Mouse (Mus musculus) heart, embryonic 10.5 days (tissue): ENCODE results near the gene Ifitm7. TPM values are rescaled to one million over a fixed set of nuclear protein-coding genes. Genes with fewer than 3 reads are reported as not detected.
A peak's percentile ranks its signal among the peaks of the same experiment; 100 is the strongest.

Experiments
- DNase-seq: peaks from one replicate; pipeline ENCODE4 v3.0.0-alpha.2; 2017; ENCODE audit warnings: low spot score
- H3K27ac ChIP-seq: fragments of 300-500 bp; sonication (generic); 2 replicates; pipeline ENCODE4 v1.5.1; 2016; ENCODE audit warnings: mild to moderate bottlenecking
- H3K27me3 ChIP-seq: fragments of 300-500 bp; sonication (generic); 2 replicates; pipeline ENCODE4 v1.6.1; 2016; ENCODE audit warnings: mild to moderate bottlenecking; ENCODE audit not compliant: poor library complexity, insufficient read depth, severe bottlenecking
- H3K36me3 ChIP-seq: fragments of 300-500 bp; sonication (generic); 2 replicates; pipeline ENCODE4 v1.6.1; 2016; ENCODE audit warnings: mild to moderate bottlenecking, moderate library complexity
- H3K4me1 ChIP-seq: fragments of 300-500 bp; sonication (generic); 2 replicates; pipeline ENCODE4 v1.6.1; 2016; ENCODE audit warnings: mild to moderate bottlenecking
- H3K4me3 ChIP-seq: fragments of 300-500 bp; sonication (generic); 2 replicates; pipeline ENCODE4 v1.5.1; 2016; ENCODE audit warnings: mild to moderate bottlenecking, moderate library complexity
- H3K9me3 ChIP-seq: fragments of 300-500 bp; sonication (generic); 2 replicates; pipeline ENCODE4 v1.6.1; 2016; ENCODE audit warnings: mild to moderate bottlenecking, moderate library complexity
- WGBS: fragments of 180-500 bp; shearing (Covaris S2); methylation state at CpG from one replicate; pipeline ENCODE4 v1.1.7; 2016; 5-methylcytosine and 5-hydroxymethylcytosine counted together
- polyA plus RNA-seq: library from polyadenylated mRNA; unstranded; fragments of >200 nt; fragmentation: Nextera tagmentation; extraction: Ambion mirVana; gene quantifications from 2 replicates; pipeline ENCODE4 v1.2.1, GENCODE M21; 2016

Ifitm7 gene
- polyA plus RNA-seq, 1 experiment from 2014 or later, result 0.21 TPM

- Histone ChIP-seq H3K36me3 (no peaks in the 10 kb centered on the region), H3K4me1 (no peaks in the 10 kb centered on the region), H3K27me3 (no peaks in the 10 kb centered on the region), H3K4me3 (no peak overlapping the region), H3K27ac (no peak overlapping the region), H3K9me3 (no peaks in the 10 kb centered on the region)
- DNase-seq, result no peak
- WGBS, result 27% methylated on average over 1 of the region's 1 CpGs
Measured at GRCm38 (mm10) chr16:13962053-13962452, 24.6 kb downstream of the Ifitm7 start.

- no peak for DNase-seq
- no peaks in the 10 kb centered on the region for H3K27me3 ChIP-seq
Measured at GRCm38 (mm10) chr16:13951245-13951644, 35.4 kb downstream of the Ifitm7 start.

GRCm38 (mm10) chr16:13946306-13946705 lies 40.4 kb downstream of the Ifitm7 start:
- peaks cover 13% of the 10 kb centered on the region for H3K27me3 ChIP-seq
- no peak for DNase-seq
- WGBS, result 91% methylated on average over 1 of the region's 1 CpGs

More at GRCm38 (mm10) chr16:13951245-13951644, 35.4 kb downstream of the Ifitm7 start:
- Histone ChIP-seq H3K4me3 (no peak overlapping the region), H3K27ac (no peak overlapping the region), H3K9me3 (no peaks in the 10 kb centered on the region), H3K36me3 (no peaks in the 10 kb centered on the region), H3K4me1 (no peaks in the 10 kb centered on the region)
- WGBS, result 76% methylated on average over 3 of the region's 3 CpGs

GRCm38 (mm10) chr16:13945153-13945552 lies 41.5 kb downstream of the Ifitm7 start:
- Histone ChIP-seq H3K4me3 (no peak overlapping the region), H3K27ac (no peak overlapping the region), H3K9me3 (no peaks in the 10 kb centered on the region), H3K4me1 (peaks cover 4% of the 10 kb centered on the region; the same call in 1 of the 2 replicates), H3K27me3 (peaks cover 24% of the 10 kb centered on the region), H3K36me3 (no peaks in the 10 kb centered on the region)
- WGBS, result 71% methylated on average over 4 of the region's 4 CpGs
- no peak for DNase-seq

More at GRCm38 (mm10) chr16:13946306-13946705, 40.4 kb downstream of the Ifitm7 start:
- Histone ChIP-seq H3K4me1 (no peaks in the 10 kb centered on the region), H3K27ac (no peak overlapping the region), H3K9me3 (no peaks in the 10 kb centered on the region), H3K4me3 (no peak overlapping the region), H3K36me3 (no peaks in the 10 kb centered on the region)

GRCm38 (mm10) chr16:13944752-13945151 lies 41.9 kb downstream of the Ifitm7 start:
- Histone ChIP-seq H3K9me3 (no peaks in the 10 kb centered on the region), H3K27ac (no peak overlapping the region), H3K4me3 (no peak overlapping the region), H3K27me3 (peaks cover 26% of the 10 kb centered on the region), H3K4me1 (peaks cover 4% of the 10 kb centered on the region; the same call in 1 of the 2 replicates), H3K36me3 (no peaks in the 10 kb centered on the region)
- WGBS, result 86% methylated on average over 5 of the region's 5 CpGs
- DNase-seq, result no peak

GRCm38 (mm10) chr16:13944178-13944577 lies 42.5 kb downstream of the Ifitm7 start:
- Histone ChIP-seq H3K9me3 (no peaks in the 10 kb centered on the region), H3K27ac (no peak overlapping the region), H3K36me3 (no peaks in the 10 kb centered on the region), H3K4me1 (peaks cover 4% of the 10 kb centered on the region; the same call in 1 of the 2 replicates), H3K4me3 (no peak overlapping the region), H3K27me3 (peaks cover 26% of the 10 kb centered on the region)
- WGBS, result 58% methylated on average over 4 of the region's 4 CpGs
- DNase-seq, result no peak

GRCm38 (mm10) chr16:13940847-13941395 lies 45.8 kb downstream of the Ifitm7 start:
- DNase-seq, result no peak
- Histone ChIP-seq H3K27me3 (peaks cover 26% of the 10 kb centered on the region), H3K36me3 (no peaks in the 10 kb centered on the region), H3K27ac (peak overlapping the region; percentile 76), H3K4me1 (peaks cover 4% of the 10 kb centered on the region; the same call in 1 of the 2 replicates), H3K9me3 (no peaks in the 10 kb centered on the region), H3K4me3 (peak overlapping the region; percentile 74)
- WGBS, result 3% methylated on average over 34 of the region's 34 CpGs

- H3K4me3 ChIP-seq, result peak overlapping the region; percentile 74
- H3K9me3 ChIP-seq, result no peaks in the 10 kb centered on the region
- WGBS, result 5% methylated on average over 28 of the region's 28 CpGs
- no peaks in the 10 kb centered on the region for H3K36me3 ChIP-seq
- DNase-seq, result peak; percentile 77
- peaks cover 26% of the 10 kb centered on the region for H3K27me3 ChIP-seq
- H3K27ac ChIP-seq, result peak overlapping the region; percentile 76
- H3K4me1 ChIP-seq, result peaks cover 4% of the 10 kb centered on the region; the same call in 1 of the 2 replicates
Measured at GRCm38 (mm10) chr16:13940139-13940846, 46.4 kb downstream of the Ifitm7 start.

Other genes with a start within 250 kb of the Ifitm7 start
- 66.6 and 70.6 TPM in 2 replicates for gene Rrn3, start 206.2 kb downstream of the Ifitm7 start, polyA plus RNA-seq
- 129 and 145 TPM in 2 replicates for gene Ntan1, start 168.0 kb downstream of the Ifitm7 start, polyA plus RNA-seq
- gene Pdxdc1, start 83.8 kb downstream of the Ifitm7 start, polyA plus RNA-seq, result 74.3 and 79.4 TPM in 2 replicates
- 1.9 and 2.5 TPM in 2 replicates for gene Mpv17l, start 83.7 kb downstream of the Ifitm7 start, polyA plus RNA-seq
- 0.89 and 2.3 TPM in 2 replicates for gene 2900011O08Rik, start 284 bp downstream of the Ifitm7 start, polyA plus RNA-seq
- 90.2 and 111 TPM in 2 replicates for gene Nde1, start 176.4 kb upstream of the Ifitm7 start, polyA plus RNA-seq
- gene Marf1, start 176.5 kb upstream of the Ifitm7 start, polyA plus RNA-seq, result 10.0 and 10.6 TPM in 2 replicates